Mouse (Mus musculus) left cerebral cortex, adult 18-20 months (tissue): ENCODE measurements at regions not wholly inside any gene's neighbourhood (a gene's known extent, or its start where the extent isn't known, plus 50 kb on each side); places are given as distances from the start of the nearest gene placed in this dataset.

Source experiments
- DNase-seq, 2 experiments: peaks; one replicate each; pipeline ENCODE4 v3.0.0; 2021 to 2022; ENCODE audit warnings: low spot score in 2 of 2, mixed read lengths in 1 of 2

GRCm38 (mm10) chr15:52565449-52565851 is 1319.3 kb upstream of the Gm7489 start:
- peak in 1 of 2 experiments; percentile 23 for DNase-seq

- DNase-seq, result no peak
These were observed 1314.5 kb upstream of the Gm7489 start for GRCm38 (mm10) chr15:52570256-52570655.

GRCm38 (mm10) chr15:52577614-52578013 is 1307.1 kb upstream of the Gm7489 start:
- DNase-seq, result no peak

GRCm38 (mm10) chr15:52589391-52589790 is 1295.3 kb upstream of the Gm7489 start:
- DNase-seq, result no peak

- DNase-seq, result no peak
These were observed 1285.2 kb upstream of the Gm7489 start for GRCm38 (mm10) chr15:52599511-52599910.

- DNase-seq, result no peak
These were observed 1284.7 kb upstream of the Gm7489 start for GRCm38 (mm10) chr15:52599957-52600356.

- DNase-seq, result no peak
These were observed 1244.9 kb upstream of the Gm7489 start for GRCm38 (mm10) chr15:52639790-52640189.

GRCm38 (mm10) chr15:52645961-52646360 is 1238.7 kb upstream of the Gm7489 start:
- DNase-seq, result no peak

- DNase-seq, result no peak
These were observed 1226.8 kb upstream of the Gm7489 start for GRCm38 (mm10) chr15:52657916-52658315.
